Mouse (Mus musculus) lung, postnatal 0 days (tissue): ENCODE measurements around the gene Gm30191.

Experiments used
- CTCF ChIP-seq: IDR thresholded peaks from 2 replicates; pipeline ENCODE4 v1.5.1; 2016; ENCODE audit warnings: antibody characterized with exemption, mild to moderate bottlenecking
- EP300 ChIP-seq: IDR thresholded peaks from 2 replicates; pipeline ENCODE4 v1.6.1; 2016; ENCODE audit warnings: antibody characterized with exemption, mild to moderate bottlenecking, control low read depth

GRCm38 (mm10) chr4:134256407-134257197 is 9.9 kb downstream of the Gm30191 start:
- TF ChIP-seq CTCF = no peak
- no peak for TF ChIP-seq EP300
